Mouse (Mus musculus) left cerebral cortex, postnatal 25 days (tissue): ENCODE measurements around the gene Cpa1. TPM values are rescaled to one million over a fixed set of nuclear protein-coding genes. Genes with fewer than 3 reads are reported as not detected.

Source experiments
- total RNA-seq, 2 experiments: library from RNA; stranded (reverse); gene quantifications; 2 replicates each; pipeline ENCODE4 v1.2.3; 2021

Gene Cpa1
- total RNA-seq, 2 experiments from 2014 or later = not detected

Other genes with a start within 250 kb of the Cpa1 start
- 10 to 100 TPM; 26.5 to 28.9 TPM for gene Zc3hc1, start 248.2 kb upstream of the Cpa1 start, total RNA-seq
- gene Klhdc10, start 237.3 kb upstream of the Cpa1 start, total RNA-seq = 100 to 1,000 TPM; 106 to 111 TPM
- gene Tmem209, start 129.4 kb upstream of the Cpa1 start, total RNA-seq = 10 to 100 TPM; 17.4 to 20.1 TPM
- under 1 TPM; 0.50 to 0.96 TPM for gene Ssmem1, start 129.4 kb upstream of the Cpa1 start, total RNA-seq
- 1 to 10 TPM; 2.2 to 2.3 TPM for gene Cpa2, start 97.6 kb upstream of the Cpa1 start, total RNA-seq
- under 1 TPM; 0.16 to 0.18 TPM for gene Cpa4, start 70.8 kb upstream of the Cpa1 start, total RNA-seq
- gene Cpa5, start 28.2 kb upstream of the Cpa1 start, total RNA-seq = not detected
- gene Cep41, start 54.5 kb downstream of the Cpa1 start, total RNA-seq = 1 to 10 TPM; 7.5 to 8.1 TPM
- gene Mest, start 84.3 kb downstream of the Cpa1 start, total RNA-seq = 100 to 1,000 TPM; 120 to 124 TPM